Mouse (Mus musculus): ENCODE measurements at regions not wholly inside any gene's neighbourhood (a gene's known extent, or its start where the extent isn't known, plus 50 kb on each side); places are given as distances from the start of the nearest gene placed in this dataset.

GRCm38 (mm10) chr17:35762614-35763013, 58.2 kb upstream of the Ddr1 start:
- no peak for TF ChIP-seq CTCF (IDR thresholded peaks at IDR 0.05)
- TF ChIP-seq EP300 (IDR thresholded peaks at IDR 0.05), result no peak
